Mouse (Mus musculus): ENCODE results near the gene Zkscan1.
"Not testable (repeated sequence)": the region's sequence is repeated elsewhere in the genome, so short reads cannot be mapped to it uniquely, and the experiment has no call there.

Zkscan1 gene

DNA sequence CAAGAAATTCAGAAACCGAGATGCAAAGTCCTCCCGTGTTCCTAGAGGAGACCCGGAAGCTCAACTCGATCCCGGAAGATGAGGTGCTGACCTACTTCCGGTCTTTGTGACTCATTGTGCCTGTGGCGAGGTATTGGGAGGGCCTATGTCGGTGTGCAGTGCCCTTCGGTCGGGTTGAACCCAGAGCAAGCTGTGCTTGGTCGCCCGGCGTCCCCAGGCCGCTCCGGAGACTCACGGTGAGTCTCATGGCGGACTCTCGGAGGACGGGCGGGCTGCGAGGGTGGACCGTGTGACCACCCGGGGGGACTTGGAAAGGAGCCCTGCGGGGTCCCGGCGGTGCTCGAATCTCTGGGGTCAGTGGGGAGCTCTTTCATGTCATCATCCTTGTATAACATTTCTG lies at the start of gene Zkscan1:
Gene Zkscan1 (plus strand): TSS at position 89 of the 400 bp plus-strand sequence.
- in situ Hi-C loops (cut with MboI, MseI): loop anchor here (5.0 kb wide), 1 partner anchor 67 kb away; no protein-coding TSS in a partner anchor

DNA sequence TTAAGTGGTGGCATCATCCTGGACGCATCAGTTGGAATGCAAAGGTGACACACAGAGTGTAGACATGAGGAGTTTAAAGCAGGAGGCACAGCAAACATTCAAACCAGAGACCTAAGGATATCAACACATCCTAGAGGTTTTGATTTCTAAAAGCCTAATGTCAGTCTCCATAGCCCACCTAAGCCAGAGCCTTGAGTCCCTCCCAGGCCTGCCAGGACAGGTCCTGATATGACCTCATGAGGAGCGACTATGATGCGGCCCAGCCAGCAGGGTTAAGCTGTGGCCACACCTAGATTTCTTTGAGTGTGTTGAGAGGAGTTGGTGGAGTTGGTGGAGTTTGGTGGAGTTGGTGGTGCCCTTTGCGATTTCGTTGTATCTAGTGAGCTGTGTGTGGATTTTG lies 32.0 kb upstream of the Zkscan1 start, which contains the start of gene Smok3c:
Gene Smok3c (plus strand): TSS at position 301 of the 400 bp plus-strand sequence.
- in situ Hi-C loops (cut with MboI, MseI): loop anchor here (5.0 kb wide), 1 partner anchor 41 kb away; no protein-coding TSS in a partner anchor

DNA sequence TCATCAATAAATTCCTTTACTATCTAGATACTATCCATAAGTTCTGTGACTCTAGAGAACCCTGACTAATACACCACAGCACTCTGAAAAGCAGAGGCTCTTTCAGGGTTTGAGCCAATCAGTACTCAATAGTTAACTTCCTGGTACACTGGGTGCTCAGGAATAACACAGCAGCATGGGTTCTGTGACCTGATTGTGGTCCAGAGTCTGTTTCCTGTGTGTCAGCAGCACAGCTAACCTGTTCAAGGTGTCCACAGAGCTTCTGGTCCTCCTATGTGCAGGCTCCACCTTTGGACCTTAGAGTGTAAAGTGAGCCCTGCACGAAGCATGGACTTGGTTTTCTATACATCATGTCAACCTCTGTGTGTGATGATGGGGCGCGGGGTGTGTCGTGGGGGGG lies 11.1 kb upstream of the Zkscan1 start:
- in situ Hi-C loops (cut with MboI, MseI): no loop called here

DNA sequence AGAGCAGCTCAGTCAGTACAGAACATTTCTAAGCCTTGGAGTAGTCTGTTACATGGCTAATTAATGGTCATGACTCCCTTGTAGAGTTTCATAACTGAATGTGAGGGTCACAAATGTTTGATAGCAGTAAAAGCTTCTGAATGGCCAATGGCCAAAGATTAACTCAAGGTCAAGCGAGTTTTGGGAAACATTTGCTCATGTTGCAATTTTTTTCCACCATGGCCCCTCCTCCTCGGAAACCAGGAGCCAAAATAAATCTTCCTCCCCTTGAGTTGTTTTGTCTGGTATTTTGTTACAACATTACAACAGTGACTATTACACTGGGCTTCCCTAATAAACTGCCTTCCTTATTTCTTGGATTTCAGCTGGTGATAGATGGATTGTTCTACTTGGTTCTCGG lies 9.2 kb upstream of the Zkscan1 start:
- in situ Hi-C loops (cut with MboI, MseI): no loop called here

DNA sequence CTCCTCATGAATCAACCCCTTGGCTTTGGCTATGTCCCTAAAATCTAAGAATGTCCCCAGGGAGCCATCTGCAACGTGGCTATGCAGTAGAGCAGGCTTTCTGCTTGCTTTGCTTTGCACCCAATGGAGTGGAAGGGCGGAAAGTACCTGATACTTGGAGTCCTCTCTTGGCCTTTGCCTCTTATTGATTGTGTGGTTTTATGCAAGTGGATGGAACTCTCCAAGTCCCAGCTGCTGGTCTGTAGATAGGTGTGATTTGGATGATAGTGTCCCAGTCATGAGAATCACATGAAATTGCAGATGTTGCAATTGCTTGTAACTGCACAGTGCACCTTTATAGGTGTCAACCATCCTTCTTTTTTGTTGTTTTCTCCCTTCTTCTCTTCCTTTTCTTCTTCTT lies 8.7 kb upstream of the Zkscan1 start:
- in situ Hi-C loops (cut with MboI, MseI): no loop called here

DNA sequence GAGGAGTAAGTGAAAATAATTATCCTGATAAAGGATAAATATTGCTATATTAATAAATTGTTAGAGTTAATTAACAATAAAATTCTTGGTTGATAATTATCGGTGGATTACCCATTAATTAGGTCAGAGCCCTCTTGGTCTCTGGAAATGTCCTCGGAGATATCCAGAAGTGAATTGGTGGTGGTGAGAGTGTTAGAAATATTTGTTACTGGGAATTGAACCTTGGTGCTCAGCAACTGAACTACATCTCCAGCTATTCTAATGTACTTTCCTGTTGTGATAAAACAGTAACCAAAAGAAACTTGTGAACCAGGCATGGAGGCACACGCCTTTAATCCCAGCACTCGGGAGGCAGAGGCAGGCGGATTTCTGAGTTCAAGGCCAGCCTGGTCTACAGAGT lies 4.4 kb upstream of the Zkscan1 start:
- in situ Hi-C loops (cut with MboI, MseI): no loop called here

DNA sequence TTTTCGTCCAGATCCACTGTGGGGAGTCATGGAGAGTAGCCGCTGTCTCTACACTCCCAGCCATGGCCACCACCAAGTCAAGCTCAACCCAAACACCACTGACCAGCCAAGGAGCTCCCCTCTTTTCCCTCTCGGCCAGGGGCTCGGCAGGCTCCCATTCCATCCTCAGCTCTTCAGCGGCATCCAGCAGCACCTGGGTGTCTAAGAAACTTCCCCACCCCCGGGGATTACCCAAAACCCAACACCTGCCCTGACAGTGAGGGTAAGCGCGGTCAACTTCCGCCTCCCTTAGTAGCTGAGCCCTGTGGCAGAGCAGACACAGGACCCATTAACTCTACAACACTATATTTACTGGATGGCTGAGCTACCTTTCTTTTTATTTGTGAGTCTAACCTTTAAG lies 3.4 kb upstream of the Zkscan1 start:
- in situ Hi-C loops (cut with MboI, MseI): no loop called here

DNA sequence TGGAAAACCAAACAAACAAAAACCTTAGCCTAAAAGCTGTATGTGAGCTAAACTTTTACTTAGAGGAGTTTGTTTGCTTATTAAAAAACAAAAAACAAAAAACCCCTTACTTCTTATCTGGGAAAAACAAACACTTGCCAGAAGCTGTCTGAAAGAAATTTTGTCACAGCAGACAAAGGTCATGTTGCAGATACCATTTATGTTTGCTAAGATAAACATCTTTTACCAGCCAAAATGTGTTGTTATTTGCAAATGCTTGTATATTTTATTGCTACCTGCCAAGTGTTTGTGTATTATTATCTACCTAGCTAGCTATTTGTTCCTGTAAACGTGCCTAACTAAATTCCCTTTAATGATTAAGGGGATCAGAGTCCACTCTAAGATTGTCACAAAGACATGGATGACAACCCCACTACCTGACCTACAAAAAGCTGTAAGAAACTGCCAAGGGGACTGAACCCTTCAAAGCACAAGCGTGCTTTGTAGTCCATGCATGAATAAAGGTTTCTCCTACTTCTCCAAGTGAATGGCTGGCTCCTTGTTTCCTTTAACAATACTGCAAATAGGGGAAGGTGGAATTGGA lies 1.5 kb upstream of the Zkscan1 start:
- in situ Hi-C loops (cut with MboI, MseI): no loop called here

DNA sequence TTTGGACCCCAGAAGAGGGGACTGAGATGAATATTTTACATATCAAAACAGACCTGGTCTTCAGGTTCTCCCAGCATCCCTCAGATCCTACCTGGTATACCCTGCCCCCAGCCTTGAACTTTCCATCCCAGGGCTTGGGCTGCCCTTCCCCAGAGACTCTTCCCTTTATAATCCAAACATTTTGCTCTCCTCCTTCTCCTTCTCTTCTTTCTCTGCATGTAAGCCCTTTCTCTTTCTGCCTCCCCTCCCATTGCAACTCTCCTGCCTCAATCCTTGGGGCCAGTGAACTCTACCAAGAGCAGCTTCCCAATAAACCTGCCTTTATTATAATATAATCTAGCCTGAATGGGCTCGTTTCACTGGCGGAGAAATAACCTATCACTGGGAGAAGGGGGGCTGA lies 948 bp upstream of the Zkscan1 start:
- in situ Hi-C loops (cut with MboI, MseI): no loop called here

DNA sequence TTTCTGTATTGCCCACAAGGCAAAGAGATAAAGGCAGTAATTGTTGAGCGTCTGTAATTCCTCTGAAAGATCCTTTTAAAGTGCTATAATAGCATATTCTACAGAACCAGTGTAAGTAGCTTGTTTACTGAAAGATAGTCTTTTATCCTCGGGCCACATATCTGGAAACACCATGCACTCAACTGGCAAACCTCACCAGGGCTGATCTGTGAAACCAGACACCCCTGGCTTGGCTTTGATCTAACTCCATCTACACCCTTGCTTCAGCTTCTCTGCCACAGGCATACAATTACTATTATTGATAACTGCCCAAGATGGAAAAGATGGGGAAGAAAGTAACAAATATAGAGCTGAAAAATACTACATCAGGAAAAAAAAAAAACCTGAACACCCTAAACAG lies 377 bp upstream of the Zkscan1 start:
- in situ Hi-C loops (cut with MboI, MseI): no loop called here

DNA sequence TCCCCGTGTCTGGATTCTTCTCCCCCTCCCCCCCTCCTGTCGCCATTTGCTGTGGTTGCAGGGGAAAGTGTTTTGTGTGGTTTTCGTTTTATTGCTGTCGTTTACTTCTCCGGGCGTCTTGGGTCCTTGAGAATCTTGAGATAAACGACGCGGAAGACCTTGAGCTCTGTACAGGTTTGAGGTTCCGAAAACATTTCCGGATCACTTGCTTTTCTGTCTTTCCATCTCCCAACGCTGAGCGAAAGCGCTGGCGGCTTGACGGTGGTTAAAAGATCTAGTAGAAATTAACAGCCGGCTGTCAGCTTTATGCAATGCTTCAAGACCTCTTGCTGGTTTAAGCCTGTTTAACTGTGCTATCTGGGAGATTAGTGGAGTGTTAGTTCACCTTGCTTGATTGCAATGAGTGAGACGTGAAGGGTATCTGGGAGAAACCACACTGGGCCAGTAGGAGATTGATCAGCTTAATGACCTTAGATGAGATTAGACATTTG lies 582 bp downstream of the Zkscan1 start:
- in situ Hi-C loops (cut with MboI, MseI): loop anchor here (5.0 kb wide), 1 partner anchor 67 kb away; no protein-coding TSS in a partner anchor

DNA sequence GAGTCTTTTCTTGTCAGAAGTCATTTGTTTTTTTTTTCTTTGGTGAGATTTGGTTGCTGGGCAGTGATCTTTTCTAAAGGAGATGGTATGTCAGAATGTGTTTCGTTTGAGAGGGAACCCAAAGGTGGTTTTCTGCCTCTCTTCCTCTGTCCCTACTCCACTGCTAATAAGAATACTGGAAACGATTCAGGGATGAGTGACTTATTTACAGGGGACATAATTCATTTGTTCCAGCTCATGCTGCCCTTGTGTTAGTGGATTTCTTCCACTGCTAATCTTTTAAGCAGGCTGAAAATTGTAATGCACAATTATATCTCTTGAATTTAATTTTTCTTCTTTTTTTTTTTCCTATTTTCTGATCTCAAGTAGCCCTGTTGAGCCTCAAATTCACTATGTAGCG lies 2.0 kb downstream of the Zkscan1 start:
- in situ Hi-C loops (cut with MboI, MseI): loop anchor here (5.0 kb wide), 1 partner anchor 65 kb away; no protein-coding TSS in a partner anchor

DNA sequence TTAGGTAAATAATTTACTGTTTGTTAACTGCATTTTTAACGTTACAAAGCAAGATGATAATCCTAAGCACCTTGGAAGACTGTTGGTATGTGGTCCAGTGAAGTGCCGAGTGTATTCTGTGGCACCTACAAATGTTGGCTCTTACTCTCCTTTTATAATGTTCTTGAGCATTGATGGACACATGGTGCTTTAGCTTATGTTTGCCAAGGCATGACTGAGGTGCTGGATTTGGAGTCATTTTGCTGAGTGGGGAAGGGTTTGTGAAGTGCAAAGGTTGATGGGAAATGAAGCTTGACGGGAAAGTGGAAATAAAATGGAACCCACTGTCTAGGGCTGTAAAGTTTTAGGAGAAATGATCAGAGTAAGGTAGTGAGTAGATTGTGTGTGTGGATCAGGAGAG lies 3.5 kb downstream of the Zkscan1 start:
- in situ Hi-C loops (cut with MboI, MseI): loop anchor here (5.0 kb wide), 1 partner anchor 64 kb away; no protein-coding TSS in a partner anchor

DNA sequence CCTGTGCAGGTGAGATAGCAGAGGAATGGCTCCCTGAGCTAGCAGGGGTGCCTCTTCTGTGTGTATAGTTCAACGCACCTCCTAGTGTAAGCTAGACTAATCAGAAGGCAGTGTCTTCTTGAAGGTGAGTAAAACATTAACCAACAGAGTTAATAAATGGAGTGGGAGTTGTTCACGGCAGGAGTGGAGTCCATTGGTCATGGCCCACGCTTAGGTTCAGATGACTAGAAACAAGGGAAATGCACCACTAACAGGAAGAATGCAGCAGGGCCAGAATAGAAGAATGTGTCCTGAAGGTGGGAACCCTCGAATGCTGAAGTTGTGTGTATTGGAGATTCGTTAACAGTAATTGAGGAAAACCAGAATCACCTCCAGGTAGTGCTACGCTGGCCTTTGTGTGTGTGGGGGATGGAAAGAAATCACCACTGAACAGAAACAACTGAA lies 4.2 kb downstream of the Zkscan1 start:
- in situ Hi-C loops (cut with MboI, MseI): loop anchor here (5.0 kb wide), 1 partner anchor 63 kb away; no protein-coding TSS in a partner anchor

DNA sequence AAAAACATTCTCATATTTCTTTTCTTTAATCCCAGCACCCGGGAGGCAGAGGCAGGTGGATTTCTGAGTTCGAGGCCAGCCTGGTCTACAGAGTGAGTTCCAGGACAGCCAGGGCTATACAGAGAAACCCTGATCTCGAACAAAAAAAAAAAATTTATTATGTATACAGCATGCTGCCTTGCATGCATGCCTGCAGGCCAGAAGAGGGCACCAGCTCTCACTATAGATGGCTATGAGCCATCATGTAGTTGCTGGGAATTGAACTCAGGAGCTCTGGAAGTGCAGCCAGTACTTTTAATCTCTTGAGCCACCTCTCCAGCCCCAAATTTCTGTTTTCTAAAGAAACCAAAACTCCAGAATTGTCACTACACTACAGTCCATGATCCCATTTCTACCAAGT lies 5.4 kb downstream of the Zkscan1 start:
- in situ Hi-C loops (cut with MboI, MseI): no loop called here

DNA sequence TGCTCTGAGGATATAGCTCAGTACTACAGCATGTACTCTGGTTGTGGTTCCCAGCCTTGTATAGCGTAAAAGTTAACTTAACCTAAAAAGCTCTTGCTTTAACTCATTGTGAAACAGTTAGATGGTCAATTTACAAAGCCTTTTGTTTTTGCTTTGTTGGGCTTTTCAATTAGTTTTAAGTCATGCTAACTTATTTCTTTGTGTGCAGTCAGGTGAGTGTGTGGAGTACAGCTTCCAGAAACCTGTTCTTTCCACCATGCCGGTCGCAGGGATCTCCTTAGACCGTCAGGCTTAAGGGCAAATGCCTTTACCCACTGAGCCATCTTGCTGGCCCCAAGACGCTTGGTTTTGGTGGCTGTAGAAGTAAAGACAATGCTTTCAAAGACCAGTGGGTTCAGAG lies 5.9 kb downstream of the Zkscan1 start:
- in situ Hi-C loops (cut with MboI, MseI): no loop called here

DNA sequence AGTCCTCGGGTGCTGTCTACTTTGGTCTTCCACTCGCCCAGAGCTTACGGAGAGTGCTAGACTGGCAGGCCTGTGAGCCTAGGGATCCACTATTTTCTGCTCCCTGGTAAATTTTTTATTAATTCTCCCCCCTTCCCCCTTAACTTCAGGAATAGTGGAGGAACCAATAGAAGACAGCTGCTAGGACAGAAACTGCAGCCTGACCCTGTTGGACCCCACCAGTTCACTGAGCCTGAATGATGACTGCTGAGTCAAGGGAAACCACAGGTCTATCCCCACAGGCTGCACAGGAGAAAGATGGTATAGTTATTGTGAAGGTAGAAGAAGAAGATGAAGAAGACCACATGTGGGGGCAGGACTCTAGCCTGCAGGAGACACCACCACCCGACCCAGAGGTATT lies 7.9 kb downstream of the Zkscan1 start:
- in situ Hi-C loops (cut with MboI, MseI): no loop called here

DNA sequence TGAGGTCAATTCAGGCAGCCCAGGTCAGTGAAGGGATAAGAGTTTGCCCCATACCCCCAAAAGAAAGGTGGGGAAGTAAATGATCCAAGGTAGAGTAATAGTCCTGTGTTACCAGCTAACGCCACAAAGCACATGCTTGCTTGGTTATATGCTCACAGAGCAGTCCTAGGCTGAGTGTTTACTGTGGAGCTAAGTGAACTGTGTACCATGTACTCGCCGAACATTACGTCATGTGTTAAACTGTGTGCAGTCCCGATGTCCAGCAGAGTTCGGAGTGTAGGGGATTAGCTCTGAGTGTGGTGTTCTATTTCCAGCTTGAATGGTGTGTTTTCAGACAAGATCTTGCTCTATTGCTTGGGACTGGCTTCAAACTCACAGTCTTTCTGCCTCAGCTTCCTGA lies 9.6 kb downstream of the Zkscan1 start:
- in situ Hi-C loops (cut with MboI, MseI): no loop called here

DNA sequence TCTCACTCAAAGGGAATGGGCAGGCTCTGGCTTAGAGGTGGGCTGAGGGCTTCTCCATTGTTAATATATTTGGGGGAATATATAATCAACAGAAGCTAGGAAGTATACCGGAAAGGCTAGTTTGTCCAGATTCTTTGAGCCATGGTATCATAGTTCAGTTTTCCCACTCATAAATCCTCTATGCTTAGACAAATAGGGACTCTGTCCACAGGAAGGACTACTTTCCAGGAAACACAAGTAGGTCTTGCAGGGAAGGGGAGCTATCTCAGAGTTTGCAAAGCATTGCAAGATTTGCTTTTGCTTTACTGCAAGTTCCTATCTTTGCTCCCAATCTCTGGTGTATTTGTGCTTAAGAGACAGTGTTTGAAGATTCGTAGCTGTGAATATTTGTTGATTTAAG lies 20.1 kb downstream of the Zkscan1 start:
- in situ Hi-C loops (cut with MboI, MseI): no loop called here

DNA sequence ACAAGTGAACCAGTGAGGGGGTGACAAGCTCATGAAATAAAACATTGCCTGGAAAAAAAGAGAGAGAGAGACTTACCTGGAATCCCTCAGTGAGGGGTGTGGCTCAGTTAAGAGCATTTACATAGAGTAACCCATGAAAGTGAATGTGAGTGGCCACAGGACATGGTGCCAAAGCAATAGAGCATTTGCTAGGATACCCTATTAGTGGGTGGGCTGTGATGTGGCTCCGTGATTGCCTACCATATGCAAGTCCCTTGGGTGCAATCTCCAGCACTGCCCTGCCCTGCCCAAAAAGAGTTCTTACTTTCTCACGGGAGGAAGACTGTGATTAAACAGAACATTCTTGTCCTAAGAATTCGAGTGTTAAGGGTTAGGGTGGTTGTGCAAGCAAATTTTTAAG lies 22.2 kb downstream of the Zkscan1 start:
- in situ Hi-C loops (cut with MboI, MseI): no loop called here

DNA sequence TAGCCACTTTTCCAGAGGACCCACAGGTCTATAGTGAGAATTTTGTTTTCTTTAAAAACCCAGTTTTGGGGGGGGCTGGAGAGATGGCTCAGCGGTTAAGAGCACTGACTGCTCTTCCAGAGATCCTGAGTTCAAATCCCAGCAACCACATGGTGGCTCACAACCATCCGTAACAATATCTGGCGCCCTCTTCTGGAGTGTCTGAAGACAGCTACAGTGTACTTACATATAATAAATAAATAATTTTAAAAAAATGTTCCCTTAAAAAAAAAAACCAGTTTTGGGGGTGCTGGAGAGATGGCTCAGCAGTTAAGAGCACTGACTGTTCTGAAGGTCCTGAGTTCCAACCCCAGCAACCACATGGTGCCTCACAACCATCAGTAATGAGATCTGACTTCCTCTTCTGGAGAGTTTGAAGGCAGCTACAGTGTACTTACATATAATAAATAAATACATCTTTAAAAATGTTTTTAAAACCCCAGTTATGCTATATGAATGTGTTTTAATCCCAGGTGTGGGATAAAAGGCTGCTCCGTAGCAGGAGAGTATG lies 25.0 kb downstream of the Zkscan1 start:
- in situ Hi-C loops (cut with MboI, MseI): not testable (repeated sequence)

DNA sequence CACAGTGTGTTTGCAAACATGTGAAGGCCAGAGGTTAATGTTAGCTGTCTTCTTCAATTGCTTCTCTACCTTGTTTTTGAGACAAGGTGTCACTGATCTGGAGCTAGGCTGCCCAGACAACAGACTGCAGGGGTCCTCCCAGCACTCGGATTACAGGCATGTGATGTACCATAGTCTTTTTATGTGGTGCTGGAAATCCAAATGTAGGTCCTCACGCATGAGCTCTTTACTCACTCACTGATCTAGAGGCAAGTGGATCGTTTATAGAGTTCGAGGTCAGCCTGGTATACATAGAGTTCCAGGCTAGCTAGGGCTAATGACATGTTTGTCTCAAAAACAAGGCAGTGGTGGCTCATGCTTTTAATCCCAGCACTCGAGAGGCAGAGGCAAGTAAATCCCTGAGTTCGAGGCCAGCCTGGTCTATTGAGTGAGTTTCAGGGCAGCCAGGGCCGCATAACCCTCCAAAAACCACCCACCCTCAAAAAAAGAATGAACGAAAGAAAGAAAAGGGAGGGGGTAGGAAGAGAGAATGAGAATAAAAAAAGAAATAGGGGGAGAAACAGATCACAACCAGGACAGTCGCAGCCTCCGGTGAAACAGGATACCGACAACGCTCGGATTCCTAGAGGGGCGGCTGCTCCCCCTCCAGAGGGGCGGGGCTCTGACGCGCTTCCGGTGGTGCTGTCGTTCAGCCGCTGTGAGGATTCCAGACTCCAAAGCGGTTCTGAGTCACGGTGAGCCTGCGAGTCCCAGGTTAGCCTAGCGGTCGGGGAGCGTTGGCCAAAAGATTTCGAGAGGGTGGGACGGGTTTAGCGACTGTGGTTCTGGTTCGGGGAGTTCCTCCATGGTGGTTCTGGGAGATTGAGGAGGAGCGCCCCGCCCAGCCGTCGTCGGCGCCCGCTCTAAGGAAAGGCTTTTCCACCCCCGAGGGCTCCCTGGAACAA lies 31.6 kb downstream of the Zkscan1 start, which contains the start of gene Zscan21:
Gene Zscan21 (plus strand): TSS at position 649 of the 944 bp plus-strand sequence.
- in situ Hi-C loops (cut with MboI, MseI): no loop called here

Measured in T-helper 2 cell (primary cell).